Mouse (Mus musculus): Measurements from ENCODE around the gene Fmnl2. TPM values are rescaled to one million over a fixed set of nuclear protein-coding genes. Genes with fewer than 3 reads are reported as not detected.

Gene Fmnl2
- polyA plus RNA-seq, 1 experiment: 1.3 TPM

- H3K27ac ChIP-seq (ENCODE audit: control insufficient read depth, insufficient read depth, low read depth, low read length): no peak overlapping the region
Measured at GRCm38 (mm10) chr2:52927858-52928301, 70.2 kb downstream of the Fmnl2 start.

DNA sequence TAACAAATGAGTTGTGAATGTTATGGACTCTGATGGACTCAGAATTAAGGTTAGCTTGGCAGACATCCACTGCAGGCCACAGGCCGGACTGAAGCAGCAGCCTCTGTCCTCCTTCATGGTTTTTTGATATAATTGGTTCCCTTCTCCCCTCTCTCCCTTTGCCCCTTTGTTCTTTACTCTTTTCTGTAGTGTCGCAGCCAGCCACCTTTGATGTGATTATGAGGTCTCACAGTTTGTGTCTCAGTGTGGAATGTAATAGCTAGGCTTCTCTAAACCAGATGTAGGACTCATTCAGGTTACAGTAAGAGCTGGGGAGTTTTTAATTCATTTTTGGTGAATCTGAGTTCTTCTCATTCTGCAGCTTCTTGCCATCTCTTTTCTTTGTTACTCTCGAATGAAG lies 70.7 kb downstream of the Fmnl2 start:
- H3K4me3 ChIP-seq (ENCODE audit: control insufficient read depth, low read depth, low read length): no peak overlapping the region
- H3K4me1 ChIP-seq (ENCODE audit: control insufficient read depth, insufficient read depth, low read length): no peaks in the 10 kb centered on the region
- H3K27me3 ChIP-seq (ENCODE audit: control insufficient read depth, insufficient read depth, low read length): no peaks in the 10 kb centered on the region
- no peak overlapping the region for H3K27ac ChIP-seq (ENCODE audit: control insufficient read depth, insufficient read depth, low read depth, low read length)
- no peaks in the 10 kb centered on the region for H3K36me3 ChIP-seq (ENCODE audit: control insufficient read depth, insufficient read depth, low read length)
- no peak for TF ChIP-seq POLR2A (IDR thresholded peaks at IDR 0.05; ENCODE audit: control insufficient read depth, low read depth, low read length)
- TF ChIP-seq CTCF (IDR thresholded peaks at IDR 0.05; ENCODE audit: control insufficient read depth, insufficient read depth, insufficient replicate concordance, low read depth, low read length): no peak

More at GRCm38 (mm10) chr2:52927858-52928301, 70.2 kb downstream of the Fmnl2 start:
- Histone ChIP-seq H3K4me1 (ENCODE audit: control insufficient read depth, insufficient read depth, low read length) (no peaks in the 10 kb centered on the region), H3K36me3 (ENCODE audit: control insufficient read depth, insufficient read depth, low read length) (no peaks in the 10 kb centered on the region), H3K27me3 (ENCODE audit: control insufficient read depth, insufficient read depth, low read length) (no peaks in the 10 kb centered on the region), H3K4me3 (ENCODE audit: control insufficient read depth, low read depth, low read length) (no peak overlapping the region)
- TF ChIP-seq CTCF (IDR thresholded peaks at IDR 0.05; ENCODE audit: control insufficient read depth, insufficient read depth, insufficient replicate concordance, low read depth, low read length) (no peak), POLR2A (IDR thresholded peaks at IDR 0.05; ENCODE audit: control insufficient read depth, low read depth, low read length) (no peak)

DNA sequence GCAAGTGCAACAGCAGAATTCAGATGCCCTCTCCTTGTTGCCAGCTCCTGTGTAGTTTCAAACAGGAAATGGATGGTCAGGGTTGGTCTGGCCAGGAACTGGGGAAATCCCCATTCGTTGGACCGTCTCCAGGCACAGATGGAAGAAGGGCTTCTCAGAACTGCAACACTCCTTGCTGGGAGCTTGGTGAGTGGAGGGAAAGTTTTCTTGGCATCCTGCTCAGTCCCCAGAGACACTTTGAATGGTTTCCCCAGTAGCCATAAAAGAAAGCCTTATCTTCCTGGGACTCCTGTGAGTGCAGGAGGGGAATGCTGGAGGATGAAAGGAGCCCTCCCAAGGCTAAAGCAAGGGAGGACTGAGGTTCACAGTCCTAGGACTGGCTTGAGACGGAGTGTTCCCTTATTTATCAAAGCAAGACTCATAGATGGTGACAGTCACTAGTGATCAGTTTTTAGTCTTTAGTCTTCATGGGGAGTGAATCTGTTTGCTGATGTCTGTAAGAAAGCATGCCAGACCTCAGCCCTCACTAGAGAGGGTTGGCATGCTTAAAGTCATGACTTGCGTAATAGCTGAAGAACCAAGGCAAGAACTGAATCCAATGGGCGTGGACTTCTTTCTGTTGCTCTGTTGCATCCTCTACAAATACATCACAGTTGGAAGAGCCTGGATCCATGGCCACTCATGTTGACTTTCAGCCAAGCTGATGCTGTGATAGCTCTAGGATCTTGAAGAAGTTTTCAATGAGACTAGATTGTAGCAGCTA lies 72.6 kb downstream of the Fmnl2 start:
- Histone ChIP-seq H3K27me3 (ENCODE audit: control insufficient read depth, insufficient read depth, low read length) (no peaks in the 10 kb centered on the region), H3K36me3 (ENCODE audit: control insufficient read depth, insufficient read depth, low read length) (no peaks in the 10 kb centered on the region), H3K4me3 (ENCODE audit: control insufficient read depth, low read depth, low read length) (no peak overlapping the region), H3K27ac (ENCODE audit: control insufficient read depth, insufficient read depth, low read depth, low read length) (no peak overlapping the region), H3K4me1 (ENCODE audit: control insufficient read depth, insufficient read depth, low read length) (no peaks in the 10 kb centered on the region)
- TF ChIP-seq POLR2A (IDR thresholded peaks at IDR 0.05; ENCODE audit: control insufficient read depth, low read depth, low read length) (no peak), CTCF (IDR thresholded peaks at IDR 0.05; ENCODE audit: control insufficient read depth, insufficient read depth, insufficient replicate concordance, low read depth, low read length) (no peak)

DNA sequence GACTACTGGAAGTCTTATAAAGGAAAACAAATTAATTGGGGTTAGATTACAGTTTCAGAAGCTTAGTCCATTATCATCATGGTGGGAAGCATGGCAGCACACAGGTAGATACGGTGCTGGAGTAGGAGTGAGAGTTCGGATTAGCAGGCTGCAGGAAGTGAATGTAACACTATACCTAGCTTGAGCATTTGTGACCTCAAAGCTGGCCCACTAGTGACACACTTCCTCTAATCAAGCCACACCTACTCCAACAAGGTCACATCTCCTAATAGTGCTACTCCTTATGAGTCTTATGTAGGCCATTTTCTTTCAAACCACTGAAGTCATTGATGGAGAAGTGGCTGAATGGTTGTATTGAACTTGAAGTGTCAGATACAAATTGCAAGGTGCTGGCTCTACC lies 73.7 kb downstream of the Fmnl2 start:
- Histone ChIP-seq H3K27ac (ENCODE audit: control insufficient read depth, insufficient read depth, low read depth, low read length) (no peak overlapping the region), H3K4me1 (ENCODE audit: control insufficient read depth, insufficient read depth, low read length) (no peaks in the 10 kb centered on the region), H3K4me3 (ENCODE audit: control insufficient read depth, low read depth, low read length) (peak overlapping the region; percentile 34; the same call in 1 of the 2 replicates), H3K27me3 (ENCODE audit: control insufficient read depth, insufficient read depth, low read length) (no peaks in the 10 kb centered on the region), H3K36me3 (ENCODE audit: control insufficient read depth, insufficient read depth, low read length) (no peaks in the 10 kb centered on the region)
- TF ChIP-seq POLR2A (IDR thresholded peaks at IDR 0.05; ENCODE audit: control insufficient read depth, low read depth, low read length) (no peak), CTCF (IDR thresholded peaks at IDR 0.05; ENCODE audit: control insufficient read depth, insufficient read depth, insufficient replicate concordance, low read depth, low read length) (no peak)

- Histone ChIP-seq H3K4me1 (ENCODE audit: control insufficient read depth, insufficient read depth, low read length) (peaks cover 3% of the 10 kb centered on the region; the same call in 1 of the 2 replicates), H3K27ac (ENCODE audit: control insufficient read depth, insufficient read depth, low read depth, low read length) (no peak overlapping the region), H3K27me3 (ENCODE audit: control insufficient read depth, insufficient read depth, low read length) (no peaks in the 10 kb centered on the region), H3K36me3 (ENCODE audit: control insufficient read depth, insufficient read depth, low read length) (no peaks in the 10 kb centered on the region), H3K4me3 (ENCODE audit: control insufficient read depth, low read depth, low read length) (no peak overlapping the region)
- TF ChIP-seq POLR2A (IDR thresholded peaks at IDR 0.05; ENCODE audit: control insufficient read depth, low read depth, low read length) (no peak), CTCF (IDR thresholded peaks at IDR 0.05; ENCODE audit: control insufficient read depth, insufficient read depth, insufficient replicate concordance, low read depth, low read length) (no peak)
Measured at GRCm38 (mm10) chr2:52935906-52936305, 78.2 kb downstream of the Fmnl2 start.

DNA sequence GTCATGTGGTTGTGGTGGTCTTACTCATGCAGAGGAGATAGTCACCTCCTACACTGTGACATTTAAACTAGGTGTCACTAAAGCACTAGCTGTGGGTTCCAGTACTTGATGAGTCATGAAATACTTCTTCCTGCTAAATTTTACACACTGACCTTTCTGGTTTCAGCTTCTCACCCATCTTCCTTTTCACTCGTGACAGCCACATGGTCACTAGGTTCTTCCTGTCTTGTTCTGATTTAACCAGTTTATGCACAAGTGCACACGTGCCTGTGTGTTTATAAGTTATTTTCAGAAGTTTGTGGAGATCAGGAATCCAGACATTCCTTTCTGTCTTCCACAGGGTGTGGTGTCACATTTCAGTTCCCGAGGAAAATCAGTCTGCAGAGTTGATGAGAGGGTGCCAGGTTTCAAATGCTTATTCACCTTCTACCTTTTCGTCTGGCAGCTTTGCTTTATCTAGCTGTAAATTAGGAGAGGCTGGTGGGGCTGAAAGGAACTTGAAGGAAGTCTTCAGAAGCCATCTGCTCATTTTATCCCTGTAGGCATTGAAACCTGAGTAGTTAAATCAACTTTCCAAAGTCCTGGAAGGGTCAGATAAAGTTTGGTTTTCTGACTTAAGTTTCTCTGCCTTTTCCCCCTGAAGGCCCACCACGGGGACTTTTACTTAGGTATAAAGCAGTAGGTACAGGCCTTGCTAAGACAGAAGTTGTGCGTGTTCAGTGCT lies 80.9 kb downstream of the Fmnl2 start:
- Histone ChIP-seq H3K4me3 (ENCODE audit: control insufficient read depth, low read depth, low read length) (no peak overlapping the region), H3K27me3 (ENCODE audit: control insufficient read depth, insufficient read depth, low read length) (no peaks in the 10 kb centered on the region), H3K27ac (ENCODE audit: control insufficient read depth, insufficient read depth, low read depth, low read length) (no peak overlapping the region), H3K4me1 (ENCODE audit: control insufficient read depth, insufficient read depth, low read length) (peaks cover 3% of the 10 kb centered on the region; the same call in 1 of the 2 replicates), H3K36me3 (ENCODE audit: control insufficient read depth, insufficient read depth, low read length) (no peaks in the 10 kb centered on the region)
- no peak for TF ChIP-seq POLR2A (IDR thresholded peaks at IDR 0.05; ENCODE audit: control insufficient read depth, low read depth, low read length)
- TF ChIP-seq CTCF (IDR thresholded peaks at IDR 0.05; ENCODE audit: control insufficient read depth, insufficient read depth, insufficient replicate concordance, low read depth, low read length): no peak

All from testis, adult 2 months (tissue).